Mouse (Mus musculus) heart, embryonic 14.5 days (tissue): ENCODE measurements around the gene Bicc1. TPM values are rescaled to one million over a fixed set of nuclear protein-coding genes. Genes with fewer than 3 reads are reported as not detected.

ENCODE experiments used
- ATAC-seq: fragments of 200-750 bp; cut with Nextera tagmentation; 2 replicates; pipeline ENCODE4 v1.8.0; 2017; ENCODE audit warnings: low read depth, moderate TSS enrichment; ENCODE audit not compliant: insufficient number of reproducible peaks, insufficient read depth, low FRiP score
- H3K27ac ChIP-seq, 2 experiments: fragments of 200-500 bp in 1 of 2; fragments of 300-500 bp in 1 of 2; sonication (generic) in 1 of 2; replicated peaks in 1 of 2; 2 replicates each; pipeline ENCODE4 v1.5.1; 2012 to 2014; ENCODE audit warnings: low read depth in 2 of 2, low read length in 2 of 2, control low read depth in 1 of 2, mild to moderate bottlenecking in 1 of 2, mixed read lengths in 1 of 2; ENCODE audit not compliant: control insufficient read depth in 1 of 2, insufficient read depth in 1 of 2
- H3K27me3 ChIP-seq: fragments of 300-500 bp; sonication (generic); 2 replicates; pipeline ENCODE4 v1.6.1; 2014; ENCODE audit warnings: mild to moderate bottlenecking, low read length, control low read depth; ENCODE audit not compliant: control insufficient read depth, insufficient read depth
- H3K36me3 ChIP-seq: fragments of 300-500 bp; sonication (generic); 2 replicates; pipeline ENCODE4 v1.6.1; 2014; ENCODE audit warnings: mild to moderate bottlenecking, control low read depth, low read length, mixed read lengths; ENCODE audit not compliant: control insufficient read depth, insufficient read depth
- H3K4me1 ChIP-seq, 2 experiments: fragments of 200-500 bp in 1 of 2; fragments of 300-500 bp in 1 of 2; sonication (generic) in 1 of 2; 2 replicates each; pipeline ENCODE4 v1.6.1; 2012 to 2014; ENCODE audit warnings: low read length in 2 of 2, control low read depth in 1 of 2, mixed read lengths in 1 of 2; ENCODE audit not compliant: control insufficient read depth in 2 of 2, insufficient read depth in 2 of 2
- H3K4me2 ChIP-seq: fragments of 300-500 bp; sonication (generic); 2 replicates; pipeline ENCODE4 v1.6.1; 2014; ENCODE audit warnings: mild to moderate bottlenecking, low read length
- H3K4me3 ChIP-seq, 2 experiments: fragments of 200-500 bp in 1 of 2; fragments of 300-500 bp in 1 of 2; sonication (generic) in 1 of 2; 2 replicates each; pipeline ENCODE4 v1.5.1; 2012 to 2014; ENCODE audit warnings: low read length in 2 of 2, mild to moderate bottlenecking in 2 of 2, control low read depth in 1 of 2, low read depth in 1 of 2, moderate library complexity in 1 of 2; ENCODE audit not compliant: control insufficient read depth in 1 of 2, insufficient read depth in 1 of 2
- H3K9ac ChIP-seq: fragments of 300-500 bp; sonication (generic); 2 replicates; pipeline ENCODE4 v1.6.1; 2014; ENCODE audit warnings: mild to moderate bottlenecking, low read length
- H3K9me3 ChIP-seq: fragments of 300-500 bp; sonication (generic); 2 replicates; pipeline ENCODE4 v1.6.1; 2016; ENCODE audit warnings: low read length, control low read depth; ENCODE audit not compliant: control insufficient read depth
- WGBS: fragments of 180-500 bp; shearing (Covaris S2); extraction: QIAGEN DNeasy Blood & Tissue Kit; methylation state at CpG from one replicate; pipeline ENCODE4 v1.1.7; 2014; 5-methylcytosine and 5-hydroxymethylcytosine counted together
- polyA plus RNA-seq: library from polyadenylated mRNA; unstranded; fragments of >200 nt; fragmentation: Nextera tagmentation; extraction: Ambion mirVana; gene quantifications from 2 replicates; pipeline ENCODE4 v1.2.1, GENCODE M21; 2014

Gene Bicc1
- polyA plus RNA-seq, 1 experiment from 2014 or later: 25.9 TPM

- no peaks in the 10 kb centered on the region for H3K9me3 ChIP-seq
- H3K36me3 ChIP-seq: no peaks in the 10 kb centered on the region
- H3K4me2 ChIP-seq: peak overlapping the region; percentile 49; the same call in 1 of the 2 replicates
- 47% methylated on average over 7 of the region's 7 CpGs for WGBS
- H3K27me3 ChIP-seq: no peaks in the 10 kb centered on the region
- no peak overlapping the region for H3K9ac ChIP-seq
- no peak for ATAC-seq
- no peak overlapping the region; a peak in 1 of 4 replicates for H3K27ac ChIP-seq
- peaks cover 10 to 20% of the 10 kb centered on the region in 2 experiments for H3K4me1 ChIP-seq
- no peak overlapping the region for H3K4me3 ChIP-seq
Observed at GRCm38 (mm10) chr10:71193319-71193718, 33.8 kb upstream of the Bicc1 start.

- Histone ChIP-seq H3K9ac (0 out of 2 replicates have a peak overlapping the region, but pooled peaks have one; percentile 10), H3K4me3 (no peak overlapping the region), H3K27me3 (no peaks in the 10 kb centered on the region), H3K4me1 (peaks cover 10 to 19% of the 10 kb centered on the region in 2 experiments), H3K4me2 (peak overlapping the region; percentile 49), H3K36me3 (no peaks in the 10 kb centered on the region), H3K9me3 (no peaks in the 10 kb centered on the region), H3K27ac (peak overlapping the region; percentile 45 to 78)
- ATAC-seq: peak; percentile 15; the same call in 1 of the 2 replicates
- 16% methylated on average over 11 of the region's 11 CpGs for WGBS
Observed at GRCm38 (mm10) chr10:71192886-71193285, 33.4 kb upstream of the Bicc1 start.

- no peak overlapping the region for H3K27ac ChIP-seq
- ATAC-seq: no peak
- H3K4me1 ChIP-seq: peaks cover 6 to 15% of the 10 kb centered on the region in 2 experiments
- no peaks in the 10 kb centered on the region for H3K9me3 ChIP-seq
- WGBS: 83% methylated on average over 4 of the region's 4 CpGs
- no peaks in the 10 kb centered on the region for H3K27me3 ChIP-seq
- no peak overlapping the region for H3K4me3 ChIP-seq
- H3K9ac ChIP-seq: no peak overlapping the region
- H3K4me2 ChIP-seq: no peak overlapping the region
- no peaks in the 10 kb centered on the region for H3K36me3 ChIP-seq
Observed at GRCm38 (mm10) chr10:71188681-71189080, 29.2 kb upstream of the Bicc1 start.

- Histone ChIP-seq H3K36me3 (no peaks in the 10 kb centered on the region), H3K9ac (no peak overlapping the region), H3K27me3 (no peaks in the 10 kb centered on the region), H3K9me3 (no peaks in the 10 kb centered on the region), H3K4me2 (no peak overlapping the region), H3K27ac (no peak overlapping the region; a peak in 1 of 4 replicates), H3K4me1 (peaks cover 0 to 15% of the 10 kb centered on the region in 2 experiments; a peak in 3 of 4 replicates), H3K4me3 (no peak overlapping the region)
- WGBS: 68% methylated on average over 7 of the region's 7 CpGs
- ATAC-seq: no peak
Observed at GRCm38 (mm10) chr10:71185059-71185458, 25.6 kb upstream of the Bicc1 start.

GRCm38 (mm10) chr10:71183339-71184031 is 24.0 kb upstream of the Bicc1 start:
- Histone ChIP-seq H3K36me3 (no peaks in the 10 kb centered on the region), H3K4me2 (no peak overlapping the region), H3K4me1 (peaks cover 0 to 15% of the 10 kb centered on the region in 2 experiments; a peak in 3 of 4 replicates), H3K27me3 (no peaks in the 10 kb centered on the region), H3K9ac (no peak overlapping the region), H3K4me3 (no peak overlapping the region), H3K27ac (peak overlapping the region in 1 of 2 experiments; percentile 17; a peak in 1 of 4 replicates), H3K9me3 (no peaks in the 10 kb centered on the region)
- peak; percentile 26; the same call in 1 of the 2 replicates for ATAC-seq
- 14% methylated on average over 7 of the region's 7 CpGs for WGBS

GRCm38 (mm10) chr10:71181931-71182330 is 22.4 kb upstream of the Bicc1 start:
- WGBS: 81% methylated on average over 4 of the region's 4 CpGs

GRCm38 (mm10) chr10:71181091-71181490 is 21.6 kb upstream of the Bicc1 start:
- no peak for ATAC-seq
- no peak overlapping the region for H3K27ac ChIP-seq
- peaks cover 0 to 15% of the 10 kb centered on the region in 2 experiments; a peak in 3 of 4 replicates for H3K4me1 ChIP-seq
- no peak overlapping the region for H3K9ac ChIP-seq
- H3K36me3 ChIP-seq: no peaks in the 10 kb centered on the region
- WGBS: 91% methylated on average over 2 of the region's 2 CpGs
- H3K4me3 ChIP-seq: no peak overlapping the region
- H3K4me2 ChIP-seq: no peak overlapping the region
- H3K9me3 ChIP-seq: no peaks in the 10 kb centered on the region
- H3K27me3 ChIP-seq: no peaks in the 10 kb centered on the region

More at GRCm38 (mm10) chr10:71181931-71182330, 22.4 kb upstream of the Bicc1 start:
- H3K4me3 ChIP-seq: no peak overlapping the region
- H3K36me3 ChIP-seq: no peaks in the 10 kb centered on the region
- H3K4me1 ChIP-seq: peaks cover 0 to 15% of the 10 kb centered on the region in 2 experiments; a peak in 3 of 4 replicates
- no peak overlapping the region for H3K27ac ChIP-seq
- no peak for ATAC-seq
- no peaks in the 10 kb centered on the region for H3K27me3 ChIP-seq
- no peak overlapping the region for H3K4me2 ChIP-seq
- H3K9ac ChIP-seq: no peak overlapping the region
- no peaks in the 10 kb centered on the region for H3K9me3 ChIP-seq
